Mouse (Mus musculus) CD4-positive, CD25-positive, alpha-beta regulatory T cell, adult 2 months (primary cell): Measurements from ENCODE around the gene Dgkd.
A peak's percentile ranks its signal among the peaks of the same experiment; 100 is the strongest.

Source experiments
- DNase-seq: peaks from one replicate; pipeline ENCODE4 v3.0.0-alpha.2; 2012; ENCODE audit warnings: low read depth, low spot score

The Dgkd gene

DNA sequence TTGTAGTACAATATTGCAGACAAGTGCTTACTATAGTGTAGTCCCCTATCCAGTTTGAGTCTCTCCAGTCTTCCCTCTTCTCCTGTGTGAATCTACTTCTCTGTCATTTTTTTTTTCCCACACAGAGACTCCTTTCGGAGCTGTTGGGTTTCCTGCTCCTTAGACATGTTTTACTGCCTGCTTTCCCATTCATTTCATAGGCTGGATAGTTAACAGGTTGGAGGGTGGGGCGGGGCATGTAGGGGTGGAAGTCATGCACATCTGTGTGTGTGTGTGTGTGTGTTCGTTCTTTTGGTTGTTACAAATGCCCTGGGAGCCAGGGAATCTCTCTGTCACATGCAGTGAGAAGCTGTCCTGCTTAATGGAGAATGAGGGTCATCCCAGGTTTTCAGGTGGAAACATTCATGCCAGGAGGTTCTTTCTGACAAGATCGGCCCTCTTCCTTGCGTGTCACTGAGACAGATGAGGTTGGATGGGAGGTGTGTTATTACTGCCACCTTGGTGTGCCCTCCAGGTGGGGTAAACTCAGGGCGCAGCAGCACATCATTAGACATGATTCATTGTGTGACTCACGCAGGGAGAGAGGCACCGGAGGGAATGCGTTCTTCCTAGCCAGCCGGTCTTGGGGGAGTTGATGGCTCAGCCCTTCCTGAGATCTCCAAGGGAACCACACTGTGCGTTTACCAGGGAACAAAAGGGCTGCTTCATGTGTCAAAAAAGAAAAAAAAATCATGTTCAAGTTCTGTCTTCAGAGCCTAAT is 4.7 kb upstream of the Dgkd start:
- DNase-seq: no peak

DNA sequence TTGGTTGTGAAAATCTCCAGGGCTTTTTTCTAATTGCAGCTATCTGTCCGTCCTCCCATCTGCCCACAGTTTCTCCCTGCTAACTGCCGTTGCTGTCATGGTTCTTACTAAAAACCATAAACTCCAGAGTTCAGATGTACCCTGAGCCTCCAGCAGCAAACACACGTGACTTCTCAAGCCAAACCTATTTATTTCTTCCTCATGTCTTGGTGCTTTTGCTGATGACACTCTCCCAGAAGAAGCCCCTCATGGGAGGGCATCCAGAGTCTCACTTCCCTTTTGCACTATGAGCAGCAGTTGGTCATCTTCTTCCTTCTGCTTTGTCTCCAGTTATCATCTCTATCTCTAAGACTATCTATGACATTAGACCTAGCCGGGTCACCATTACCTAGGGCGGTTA is 3.8 kb upstream of the Dgkd start:
- DNase-seq: no peak

DNA sequence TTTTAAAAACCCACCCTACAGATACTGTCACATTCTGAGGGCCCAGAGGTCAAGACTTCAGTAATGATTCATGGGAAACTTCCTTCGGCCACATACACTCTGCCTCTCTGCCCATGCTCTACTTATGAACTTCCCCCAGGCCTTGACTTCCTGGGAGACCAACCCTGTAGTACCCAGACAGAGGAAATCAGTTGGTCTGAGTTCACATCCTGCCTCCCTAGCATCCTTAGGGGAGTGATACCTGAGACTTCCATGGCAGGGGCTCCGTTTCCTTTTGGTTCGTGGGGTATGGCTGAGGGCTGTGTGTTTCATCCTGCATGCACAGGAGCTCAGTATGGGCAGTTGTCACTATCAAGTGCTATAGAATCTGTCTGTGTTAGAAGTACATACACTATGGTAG is 1.7 kb upstream of the Dgkd start:
- peak; percentile 50 for DNase-seq

DNA sequence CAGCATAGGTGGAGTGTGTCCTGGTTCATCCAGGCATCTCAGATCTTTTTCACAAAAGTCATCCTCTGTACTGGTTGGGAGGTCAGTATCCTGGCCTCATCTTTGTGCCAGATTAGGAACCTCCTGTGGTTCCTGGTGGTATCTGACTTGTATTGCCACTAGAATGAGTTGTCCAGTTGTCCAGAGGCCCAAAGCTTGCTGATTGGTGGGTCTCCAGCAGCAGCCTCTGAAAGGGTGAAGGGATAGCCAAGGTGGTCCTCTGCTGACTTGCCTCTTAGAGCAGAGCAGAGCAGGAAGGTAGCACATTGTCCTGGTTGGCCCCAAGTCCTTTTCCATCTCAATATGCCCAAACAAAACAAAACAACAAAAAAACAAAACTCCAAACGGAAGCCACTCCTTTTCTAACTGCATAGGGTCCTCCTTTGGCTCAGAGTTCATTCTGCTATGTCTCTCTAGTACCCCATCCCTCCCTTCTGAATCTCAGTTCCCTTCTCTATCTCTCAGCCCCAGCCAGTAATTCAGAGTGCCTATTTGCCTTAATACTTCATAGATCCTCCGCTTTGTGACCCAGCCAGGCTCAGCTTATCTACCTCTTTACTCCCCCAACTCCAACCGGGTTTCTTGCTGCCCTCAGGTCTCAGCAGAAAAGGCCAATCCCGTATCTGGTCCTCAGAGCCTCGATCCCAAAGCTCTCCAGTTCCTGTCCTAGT is 851 bp upstream of the Dgkd start:
- DNase-seq: no peak

DNA sequence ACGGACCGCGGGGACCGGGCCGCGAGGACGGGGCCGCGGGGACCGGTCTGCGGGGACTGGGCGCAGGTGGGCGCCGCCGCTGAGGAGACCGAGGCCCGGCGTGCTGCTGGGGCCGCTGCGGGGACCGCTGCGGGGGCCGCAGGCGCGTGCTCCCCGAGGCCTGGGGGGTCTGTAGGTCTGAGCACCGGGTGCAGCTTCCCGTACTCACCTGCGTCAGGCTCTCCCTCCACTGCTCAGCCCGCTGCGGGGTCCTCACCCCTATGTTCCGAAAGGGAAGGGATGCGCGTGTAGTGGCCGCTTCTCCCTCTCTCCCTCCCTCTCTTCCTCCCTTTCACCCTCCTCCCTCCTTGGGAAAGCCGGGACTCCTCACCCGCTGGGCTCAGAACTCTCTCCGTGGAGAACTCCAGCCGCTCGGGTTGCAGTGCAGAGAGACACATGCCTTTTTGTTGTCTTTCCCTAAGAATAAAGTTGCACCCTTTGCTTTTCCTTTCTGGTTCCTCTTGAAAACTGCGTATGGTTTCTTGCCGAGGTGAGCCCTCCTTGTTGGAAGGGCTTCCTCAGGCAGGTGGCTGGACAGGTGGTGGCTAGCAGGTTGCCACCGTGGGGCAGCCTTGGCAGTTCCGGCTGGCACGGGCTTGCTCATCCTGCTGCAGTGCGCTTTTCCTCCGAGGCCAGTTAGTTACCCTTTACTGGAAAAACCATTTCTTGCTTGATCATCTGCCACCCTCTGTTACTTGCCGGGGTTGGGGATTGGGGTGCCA is 694 bp downstream of the Dgkd start:
- peak; percentile 48 for DNase-seq

DNA sequence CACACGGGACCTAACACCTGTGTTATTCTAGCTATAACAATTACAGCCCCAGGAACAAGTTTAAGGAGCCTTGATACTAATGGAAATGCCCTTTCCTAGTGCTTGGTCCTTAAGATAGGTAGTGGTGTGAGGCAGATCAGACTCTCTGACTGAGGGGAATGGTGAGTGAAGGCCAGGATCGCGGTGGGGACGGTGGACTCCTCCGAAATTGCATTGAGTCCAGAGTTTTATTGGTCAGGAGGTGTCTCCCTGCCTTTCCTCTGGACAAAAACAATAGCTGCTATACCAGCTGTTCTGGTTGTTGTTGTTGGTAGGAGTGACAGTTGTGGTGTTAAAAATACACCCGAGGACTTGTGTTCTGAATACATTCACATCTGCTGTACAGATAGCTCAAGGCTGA is 1.3 kb downstream of the Dgkd start:
- DNase-seq: no peak

DNA sequence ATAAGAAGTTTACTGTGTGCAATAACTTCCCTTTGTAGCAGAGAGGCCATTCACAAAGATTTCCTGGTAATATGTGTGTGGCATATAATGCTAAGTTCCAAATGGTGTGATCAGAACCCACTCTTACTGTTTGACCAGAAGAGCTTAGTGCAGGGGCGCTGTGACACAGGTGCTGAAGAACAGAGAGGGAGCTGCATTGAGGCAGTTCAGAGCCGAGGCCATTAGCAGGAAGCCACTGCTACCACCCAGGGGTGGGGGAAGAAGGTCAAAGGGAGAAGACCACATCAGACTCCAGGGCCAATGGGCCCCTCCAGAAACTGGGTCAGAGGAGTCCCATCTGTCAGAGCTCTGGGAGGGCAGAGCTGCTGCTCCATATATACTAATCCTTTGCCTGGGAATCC is 1.8 kb downstream of the Dgkd start:
- DNase-seq: peak; percentile 56

DNA sequence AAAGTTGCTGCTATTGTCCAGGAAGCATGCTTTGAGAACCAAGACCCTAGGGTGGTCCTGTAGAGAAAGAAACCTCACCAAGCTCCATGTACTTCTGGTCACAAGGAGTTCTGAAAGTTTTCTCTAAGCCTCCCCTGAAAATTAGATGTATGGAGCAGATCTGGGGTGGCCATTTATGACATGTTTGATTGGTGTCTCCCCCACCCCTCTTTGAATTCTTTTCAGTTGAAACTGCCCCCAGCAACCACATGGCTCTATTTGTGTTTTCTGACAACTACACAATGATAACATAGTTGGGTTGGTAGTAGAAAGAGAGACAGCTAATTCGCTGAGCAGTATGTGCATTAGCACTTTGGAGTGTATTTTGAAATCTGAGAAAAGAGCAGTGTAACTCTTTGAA is 2.4 kb downstream of the Dgkd start:
- DNase-seq: no peak

DNA sequence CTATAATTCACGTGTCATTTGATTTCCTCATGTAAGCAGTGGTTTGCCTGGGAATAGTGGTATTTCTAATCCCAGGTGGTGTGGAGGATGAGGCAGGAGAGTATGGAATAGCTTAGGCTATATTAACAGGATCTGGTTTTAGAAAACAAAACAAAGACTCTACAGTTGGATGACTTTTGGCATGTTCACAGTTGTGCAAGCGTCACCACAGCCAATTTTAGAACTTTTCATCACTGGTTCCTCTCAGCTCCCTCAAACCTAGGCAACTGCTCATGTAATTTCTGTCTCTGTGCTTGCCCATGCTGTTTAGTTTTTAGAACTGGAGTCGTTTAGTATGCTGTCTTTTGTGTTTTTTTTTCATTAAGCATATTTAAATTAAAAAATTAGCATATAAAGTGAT is 3.7 kb downstream of the Dgkd start:
- no peak for DNase-seq

DNA sequence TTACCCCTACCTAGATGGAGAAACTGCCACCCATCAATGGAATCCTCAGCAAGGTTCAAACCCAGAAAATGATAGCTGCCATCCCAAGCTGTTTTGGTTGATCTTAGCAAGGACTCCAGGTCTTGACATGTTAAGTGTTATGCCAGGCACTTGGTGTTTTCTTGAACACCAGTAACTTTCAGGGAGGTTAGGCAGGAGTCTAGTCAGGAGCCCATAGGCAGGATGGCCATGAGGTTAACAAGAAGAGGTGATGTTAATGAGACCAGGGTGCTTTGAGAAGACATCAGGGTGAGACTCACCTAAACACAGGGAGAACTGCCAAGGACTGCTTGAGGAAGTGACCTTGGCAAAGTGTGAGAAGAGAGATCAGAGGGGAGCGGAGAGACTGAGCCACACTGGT is 4.9 kb downstream of the Dgkd start:
- DNase-seq: no peak

DNA sequence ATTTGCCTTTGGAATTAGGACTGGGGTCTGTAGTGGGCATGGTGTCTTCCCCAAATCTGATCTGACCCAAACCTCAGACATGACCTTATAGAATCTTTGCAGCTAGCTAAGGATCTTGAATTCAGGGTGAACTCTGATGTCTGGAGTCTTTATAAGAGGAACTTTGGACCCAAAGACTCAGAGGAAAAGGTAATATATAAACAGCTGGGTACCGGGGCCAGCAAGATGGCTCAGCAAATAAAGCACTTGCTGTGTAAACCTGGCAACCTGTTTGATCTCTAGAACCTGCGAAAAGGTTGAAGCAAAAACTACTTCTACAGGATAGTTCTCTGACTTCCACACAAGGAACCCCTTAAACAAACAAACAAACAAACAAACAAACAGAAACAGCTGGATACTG is 5.4 kb downstream of the Dgkd start:
- DNase-seq: no peak

DNA sequence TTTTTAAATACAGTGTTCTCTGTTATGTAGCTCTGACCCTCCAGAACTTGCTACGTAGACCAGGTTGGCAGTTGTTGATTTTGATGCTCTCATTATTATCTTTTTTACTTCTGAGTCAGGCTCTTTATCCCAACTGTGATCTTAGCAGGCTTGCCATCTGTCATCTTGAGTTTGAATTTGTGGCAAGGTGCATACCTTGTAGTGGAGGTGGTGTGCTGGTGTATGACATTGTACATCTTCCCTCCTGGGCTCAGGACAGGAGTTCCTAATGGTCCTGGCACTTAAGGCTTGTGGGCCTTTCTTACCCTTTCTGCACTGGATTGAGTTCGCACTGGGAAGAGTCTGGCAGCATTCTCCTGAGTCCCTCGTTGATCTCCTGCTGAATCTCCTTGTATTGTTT is 10.5 kb downstream of the Dgkd start:
- no peak for DNase-seq

DNA sequence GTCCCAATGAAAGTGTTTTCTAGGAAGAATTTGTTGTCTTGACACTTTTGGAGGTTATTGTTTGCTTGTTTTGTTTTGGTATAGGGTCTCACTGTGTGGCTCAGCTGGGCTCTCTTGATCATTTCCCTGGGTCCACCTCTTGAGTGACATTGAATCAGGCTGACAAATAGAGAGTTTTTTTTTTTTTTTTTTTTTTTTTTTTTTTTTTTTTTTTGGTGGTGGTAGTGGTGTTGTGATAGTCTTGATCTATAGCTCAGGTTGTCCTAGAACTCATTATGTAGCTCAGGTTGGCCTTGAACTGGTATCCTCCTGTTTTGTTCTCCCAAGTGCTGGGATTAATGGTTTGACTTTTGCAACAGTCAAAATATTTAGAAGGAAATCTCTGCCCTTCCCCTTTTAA is 11.8 kb downstream of the Dgkd start:
- no peak for DNase-seq

DNA sequence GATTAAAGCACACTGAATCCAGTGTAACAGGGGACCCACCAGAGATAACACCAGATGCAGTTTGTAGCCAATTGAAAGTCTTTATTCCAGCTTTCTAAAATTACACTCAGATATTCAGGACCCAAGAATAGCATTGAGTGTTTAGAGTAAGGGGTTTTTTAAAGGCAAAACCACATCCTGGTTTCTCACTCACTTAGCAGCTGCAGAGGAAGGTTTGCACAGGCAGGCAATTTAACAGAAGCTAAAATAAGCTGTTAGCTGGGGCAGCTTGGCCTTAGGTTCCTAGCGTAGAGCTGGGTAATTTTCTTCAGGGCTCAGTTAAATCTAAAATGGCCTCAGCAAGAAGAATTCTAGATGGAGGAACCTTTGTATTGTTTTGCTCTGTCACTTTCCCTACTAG is 13.6 kb downstream of the Dgkd start:
- DNase-seq: peak; percentile 68

DNA sequence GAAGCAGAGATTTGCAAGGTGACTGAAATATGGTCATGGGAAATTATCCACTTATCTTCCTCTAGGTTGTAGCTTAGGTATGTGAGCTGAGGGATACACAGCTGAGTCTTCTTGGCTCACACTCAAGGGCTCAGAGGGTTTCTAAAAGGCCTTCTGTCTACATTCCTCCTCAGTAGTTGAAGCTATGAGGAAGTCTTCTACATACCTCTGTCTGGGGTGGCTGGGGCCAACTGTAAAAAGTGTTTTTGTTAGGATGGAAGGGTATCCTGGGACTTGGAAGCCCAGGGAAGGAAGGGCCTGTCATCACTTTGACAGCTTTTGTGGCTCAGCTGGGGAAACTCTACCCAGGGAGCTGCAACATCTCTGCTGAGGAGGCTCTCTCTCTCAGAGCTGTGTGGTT is 18.5 kb downstream of the Dgkd start:
- DNase-seq: no peak

DNA sequence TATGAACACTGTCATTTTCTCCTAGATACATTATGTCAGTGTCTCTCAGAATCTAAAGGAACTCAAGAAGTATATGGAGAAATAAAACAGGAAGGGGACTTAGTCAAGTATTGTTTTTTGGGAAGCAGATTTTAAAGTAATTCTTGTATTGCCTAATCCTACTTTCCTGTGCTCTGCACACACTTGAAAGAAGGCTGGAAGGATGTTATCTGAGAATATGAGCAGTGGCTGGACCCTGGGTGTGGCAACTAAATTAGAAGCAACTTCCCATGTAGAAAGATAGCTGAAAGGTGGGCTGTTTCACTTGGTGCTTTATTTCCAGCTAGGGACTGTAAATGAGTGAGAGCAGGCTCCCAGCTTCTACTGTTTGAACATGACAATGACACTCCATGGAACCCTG is 20.0 kb downstream of the Dgkd start:
- no peak for DNase-seq

DNA sequence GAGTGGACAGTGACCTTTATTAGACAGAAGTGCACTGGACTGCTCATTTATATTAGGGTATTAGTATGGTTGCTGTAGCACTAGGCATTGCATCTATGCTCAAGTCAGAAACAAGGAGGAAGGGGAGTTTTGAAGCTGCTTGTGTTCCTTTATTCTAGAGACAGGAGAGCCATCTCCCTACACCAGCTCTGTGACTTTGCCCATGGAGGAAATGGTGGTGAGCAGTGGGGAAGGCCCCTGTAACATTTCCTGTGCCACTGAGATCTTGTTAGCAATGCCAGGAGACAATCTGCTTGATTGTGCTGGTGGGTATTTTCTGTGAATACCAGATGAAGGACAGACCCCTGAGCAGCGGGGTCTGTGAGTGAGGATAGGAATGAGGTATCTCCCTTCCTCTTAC is 23.0 kb downstream of the Dgkd start:
- DNase-seq: peak; percentile 73

DNA sequence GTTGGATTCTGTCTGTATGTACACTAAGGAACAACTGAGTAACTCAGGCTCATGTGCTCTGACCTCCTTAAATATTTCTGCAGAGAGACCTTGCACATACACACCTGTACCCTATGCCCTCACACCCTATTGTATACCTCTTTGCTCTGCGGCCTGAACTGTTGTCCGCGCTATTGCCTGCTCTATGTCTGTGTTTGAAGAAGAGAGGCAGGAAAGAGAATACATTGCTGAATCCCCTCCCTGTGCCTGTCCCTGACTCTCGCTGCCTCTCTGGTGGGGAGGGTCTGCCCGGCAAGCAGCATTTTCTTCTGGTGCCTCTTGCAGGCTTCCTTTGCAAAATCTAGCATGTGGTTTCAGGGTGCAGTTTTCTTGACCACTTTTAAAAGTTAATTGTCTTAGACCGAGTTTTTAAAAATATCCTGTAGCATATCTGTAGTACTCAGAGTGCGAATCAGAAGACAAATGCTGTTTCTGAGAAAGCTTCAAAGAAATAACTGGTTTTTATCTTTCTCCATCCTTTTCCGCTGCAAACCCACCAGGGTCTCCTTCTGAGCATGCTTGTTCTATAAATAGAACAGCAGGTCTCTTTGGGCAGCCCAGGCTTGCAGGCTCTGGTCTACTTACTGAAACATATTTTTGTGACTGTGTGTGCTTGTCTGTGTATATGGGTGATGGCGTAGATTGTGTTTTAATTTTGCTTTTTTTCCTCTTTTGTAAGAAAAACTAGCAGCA is 24.6 kb downstream of the Dgkd start:
- peak; percentile 38 for DNase-seq

DNA sequence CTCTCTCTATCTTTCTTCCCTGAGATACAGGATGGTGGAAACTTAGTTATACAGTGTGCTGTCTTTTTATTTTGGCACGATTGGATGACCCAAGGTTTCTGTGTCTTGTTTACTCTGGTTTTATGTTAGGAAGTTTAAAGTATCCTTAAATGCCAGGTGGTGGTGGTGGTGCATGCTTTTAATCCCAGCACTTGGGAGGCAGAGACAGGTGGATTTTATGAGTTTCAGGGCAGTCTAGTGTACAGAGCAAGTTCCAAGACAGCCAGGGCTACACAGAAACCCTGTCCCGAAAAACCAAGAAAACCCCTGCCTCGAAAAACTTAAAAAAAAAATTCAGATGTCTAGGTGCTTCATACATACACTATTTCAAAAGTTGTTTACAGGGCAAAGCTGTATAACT is 25.9 kb downstream of the Dgkd start:
- DNase-seq: no peak

DNA sequence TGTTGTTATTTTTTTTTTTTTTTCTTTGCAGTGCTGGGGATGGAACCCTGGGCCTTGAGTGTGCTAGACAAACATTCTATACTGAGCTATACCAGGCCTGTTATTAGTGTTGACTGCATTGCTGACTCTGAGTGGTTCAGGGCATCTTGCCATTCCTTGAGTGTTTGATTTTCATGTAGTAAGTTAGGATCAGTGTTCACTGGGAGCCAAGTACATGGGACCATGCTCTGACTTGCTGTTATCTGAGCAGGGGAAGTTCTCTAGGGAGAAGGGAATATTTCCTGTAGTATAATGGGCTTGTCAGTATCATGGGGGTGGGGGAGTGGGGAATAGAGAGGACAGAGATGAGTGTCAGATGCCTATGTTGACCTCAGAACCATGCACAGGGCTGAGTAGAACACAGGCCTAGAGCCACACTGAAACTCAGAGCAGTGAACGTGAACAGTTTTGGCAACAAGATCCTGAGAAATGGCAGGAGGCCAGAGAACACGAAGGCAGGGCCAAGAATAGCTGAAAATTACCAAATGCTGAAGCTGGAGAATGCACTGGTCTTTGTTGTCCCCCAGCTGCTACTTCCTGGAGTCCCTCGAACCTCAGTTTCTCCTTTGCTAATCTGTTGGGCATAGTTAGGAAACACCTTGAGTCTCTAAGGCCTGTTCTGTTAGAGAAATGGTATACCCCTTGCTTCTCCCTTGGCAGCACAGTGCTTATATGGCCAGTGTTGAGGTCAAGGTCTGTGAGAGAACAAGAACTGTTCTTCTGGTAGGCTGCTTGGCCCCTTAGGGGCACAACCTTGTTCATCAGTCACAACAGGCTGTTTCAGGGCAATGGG is 26.6 kb downstream of the Dgkd start:
- DNase-seq: no peak

DNA sequence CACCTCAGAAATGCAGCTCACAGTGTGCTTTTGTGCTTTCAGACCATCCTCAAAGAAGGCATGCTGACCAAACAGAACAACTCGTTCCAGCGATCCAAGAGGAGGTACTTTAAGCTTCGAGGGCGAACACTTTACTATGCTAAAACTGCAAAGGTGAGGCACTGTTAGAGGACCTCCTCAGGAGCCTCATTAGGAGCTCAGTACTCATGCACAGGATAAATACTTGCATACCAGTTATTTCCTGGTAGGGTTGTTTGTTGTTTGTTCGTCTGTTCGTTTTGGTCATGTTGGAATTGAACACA is 27.2 kb downstream of the Dgkd start:
- no peak for DNase-seq
